Mouse (Mus musculus) limb, embryonic 14.5 days (tissue): ENCODE data around the gene Insc. TPM values are rescaled to one million over a fixed set of nuclear protein-coding genes. Genes with fewer than 3 reads are reported as not detected.
"Not testable (repeated sequence)": the region's sequence is repeated elsewhere in the genome, so short reads cannot be mapped to it uniquely, and the experiment has no call there.

Experiments
- ATAC-seq: fragments of 200-750 bp; cut with Nextera tagmentation; 2 replicates; pipeline ENCODE4 v1.8.0; 2017; ENCODE audit warnings: low read depth, moderate number of reproducible peaks, moderate TSS enrichment; ENCODE audit not compliant: low FRiP score
- DNase-seq: peaks from one replicate; pipeline ENCODE4 v3.0.0-alpha.2; 2015; ENCODE audit warnings: low spot score
- H3K27ac ChIP-seq: fragments of 300-500 bp; sonication (generic); replicated peaks from 2 replicates; pipeline ENCODE4 v1.5.1; 2014; ENCODE audit warnings: low read depth, mild to moderate bottlenecking, low read length, moderate library complexity, mixed read lengths
- H3K27me3 ChIP-seq: fragments of 300-500 bp; sonication (generic); 2 replicates; pipeline ENCODE4 v1.6.1; 2014; ENCODE audit warnings: low read length, mixed read lengths; ENCODE audit not compliant: control insufficient read depth, insufficient read depth
- H3K36me3 ChIP-seq: fragments of 300-500 bp; sonication (generic); 2 replicates; pipeline ENCODE4 v1.6.1; 2014; ENCODE audit warnings: mild to moderate bottlenecking, low read length, moderate library complexity, mixed read lengths; ENCODE audit not compliant: control insufficient read depth, insufficient read depth
- H3K4me1 ChIP-seq: fragments of 300-500 bp; sonication (generic); 2 replicates; pipeline ENCODE4 v1.6.1; 2014; ENCODE audit warnings: antibody characterized with exemption, low read length, mixed read lengths; ENCODE audit not compliant: control insufficient read depth, insufficient read depth
- H3K4me2 ChIP-seq: fragments of 300-500 bp; sonication (generic); replicated peaks from 2 replicates; pipeline ENCODE4 v1.6.1; 2014; ENCODE audit warnings: low read depth, mild to moderate bottlenecking, low read length, moderate library complexity; ENCODE audit not compliant: severe bottlenecking
- H3K4me3 ChIP-seq: fragments of 300-500 bp; sonication (generic); replicated peaks from 2 replicates; pipeline ENCODE4 v1.5.1; 2014; ENCODE audit warnings: low read length
- H3K9ac ChIP-seq: fragments of 300-500 bp; sonication (generic); 2 replicates; pipeline ENCODE4 v1.6.1; 2014; ENCODE audit warnings: mild to moderate bottlenecking, low read depth, low read length, moderate library complexity; ENCODE audit not compliant: severe bottlenecking
- H3K9me3 ChIP-seq: fragments of 300-500 bp; sonication (generic); 2 replicates; pipeline ENCODE4 v1.6.1; 2016; ENCODE audit warnings: low read length; ENCODE audit not compliant: control insufficient read depth
- POLR2A ChIP-seq: fragments of 200-500 bp; IDR thresholded peaks from 2 replicates; pipeline ENCODE4 v1.8.0; 2012; ENCODE audit warnings: inconsistent platforms, mild to moderate bottlenecking, moderate library complexity, borderline replicate concordance; ENCODE audit not compliant: insufficient read depth, insufficient read length; ENCODE audit errors: extremely low read depth
- WGBS: fragments of 180-500 bp; shearing (Covaris S2); extraction: QIAGEN DNeasy Blood & Tissue Kit; methylation state at CpG from one replicate; pipeline ENCODE4 v1.1.7; 2014; 5-methylcytosine and 5-hydroxymethylcytosine counted together
- polyA plus RNA-seq, 2 experiments: library from polyadenylated mRNA; depleted of rRNA in 1 of 2; stranded (reverse) in 1 of 2; unstranded in 1 of 2; fragments of >200 nt; fragmentation: Nextera tagmentation in 1 of 2; extraction: Ambion mirVana in 1 of 2; gene quantifications; 2 replicates each; pipeline versions ENCODE4 v1.2.1 to v1.2.3; 2012 to 2014

The Insc gene
- polyA plus RNA-seq, 2 experiments: 4.8 to 6.3 TPM

DNA sequence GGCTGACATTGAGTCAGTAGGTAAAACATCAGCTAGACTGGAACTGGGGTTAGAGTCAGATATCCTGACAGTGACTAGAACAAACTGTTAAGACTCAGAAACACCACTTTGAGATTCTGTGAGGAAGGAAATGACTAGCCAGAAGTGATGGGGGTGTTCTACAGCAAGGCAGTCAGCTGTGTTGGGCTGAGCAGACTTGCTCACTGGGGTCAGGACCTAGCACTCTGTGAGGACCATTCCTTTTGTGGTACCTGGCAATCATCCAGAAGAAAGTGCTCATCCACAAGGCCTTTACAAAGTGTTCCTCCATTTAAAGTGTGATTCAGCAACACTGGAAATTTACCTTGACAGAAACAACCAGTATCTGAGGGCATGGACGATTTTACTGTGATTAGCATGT lies 31.0 kb upstream of the Insc start:
- Histone ChIP-seq H3K27me3 (peaks cover 11% of the 10 kb centered on the region), H3K27ac (no peak overlapping the region), H3K9ac (no peak overlapping the region), H3K4me1 (no peaks in the 10 kb centered on the region), H3K9me3 (no peaks in the 10 kb centered on the region), H3K4me3 (no peak overlapping the region), H3K4me2 (no peak overlapping the region), H3K36me3 (no peaks in the 10 kb centered on the region)
- no peak for TF ChIP-seq POLR2A
- ATAC-seq: no peak
- DNase-seq: no peak
- WGBS: 80% methylated on average over 1 of the region's 1 CpGs

DNA sequence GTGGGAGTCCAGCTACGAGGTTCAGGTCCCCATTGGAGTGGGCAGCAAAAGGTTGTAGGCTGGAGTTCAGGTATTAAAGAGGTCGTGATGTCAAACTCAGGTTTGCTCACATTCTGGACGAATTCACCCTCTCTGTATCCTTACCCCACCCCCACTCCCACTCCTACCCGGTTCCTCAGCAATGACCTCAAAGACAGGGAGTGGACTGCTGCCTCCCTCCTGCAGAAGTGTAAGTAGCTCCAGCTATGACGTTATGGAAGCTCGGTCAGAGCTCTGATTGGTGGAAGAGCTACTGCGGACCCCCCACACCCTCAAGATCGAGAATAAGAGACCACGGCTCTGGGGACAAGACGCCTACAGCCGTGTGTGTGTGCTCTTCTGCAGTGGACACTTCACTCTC lies 25.2 kb upstream of the Insc start, which contains the start of gene Calcb:
Gene Calcb, plus strand, starts transcription at position 344 of the 400 bp plus-strand sequence.
- H3K4me2 ChIP-seq: peak within 1 kb of the TSS; percentile 29
- H3K36me3 ChIP-seq: no peaks in the 10 kb centered on the region
- peaks cover 38% of the 10 kb centered on the region for H3K27me3 ChIP-seq
- H3K4me1 ChIP-seq: peaks cover 10% of the 10 kb centered on the region; the same call in 1 of the 2 replicates
- no peak within 1 kb of the TSS for H3K9ac ChIP-seq
- H3K4me3 ChIP-seq: peak within 1 kb of the TSS; percentile 10
- DNase-seq (no peak), ATAC-seq (no peak)
- H3K9me3 ChIP-seq: no peaks in the 10 kb centered on the region
- no peak within 1 kb of the TSS for H3K27ac ChIP-seq
- WGBS: 8% methylated on average over 11 of the region's 11 CpGs
- TF ChIP-seq POLR2A: no peak

DNA sequence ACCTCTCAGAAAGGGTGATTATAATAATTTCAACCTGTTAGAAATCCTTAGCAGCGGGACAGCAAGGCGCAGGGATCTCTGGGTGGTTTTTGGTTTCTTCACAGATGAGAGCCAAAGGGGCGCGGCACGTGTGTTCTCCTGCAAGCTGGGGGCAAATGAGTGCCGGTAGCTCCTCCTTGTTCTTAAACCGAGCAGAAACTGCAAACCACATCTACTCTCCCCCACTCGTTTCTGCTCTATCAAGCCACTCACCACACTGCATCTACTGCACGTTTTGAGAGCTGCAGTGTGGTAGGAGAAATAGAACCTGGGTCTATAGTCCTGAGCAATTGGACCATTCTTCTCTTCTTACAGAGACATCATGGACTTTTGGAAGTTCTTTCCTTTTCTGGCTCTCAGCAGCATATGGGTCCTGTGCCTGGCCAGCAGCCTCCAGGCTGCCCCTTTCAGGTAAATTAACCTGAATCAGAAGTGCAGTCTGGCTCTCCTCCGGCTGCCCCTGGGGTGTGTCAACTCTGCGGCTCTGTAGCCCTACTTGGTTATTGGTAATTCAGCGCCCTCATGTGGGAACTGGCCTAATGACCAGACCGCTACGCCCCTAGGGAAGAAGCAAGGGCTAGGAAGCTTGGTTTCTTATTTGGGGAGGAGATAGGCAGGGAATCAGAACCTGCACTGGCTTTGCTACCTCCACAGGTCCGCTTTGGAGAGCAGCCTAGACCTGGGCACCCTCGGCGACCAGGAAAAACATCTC lies 23.9 kb upstream of the Insc start:
- H3K9me3 ChIP-seq: no peaks in the 10 kb centered on the region
- H3K4me3 ChIP-seq: peak overlapping the region; percentile 10
- H3K4me1 ChIP-seq: peaks cover 10% of the 10 kb centered on the region; the same call in 1 of the 2 replicates
- 4% methylated on average over 17 of the region's 17 CpGs for WGBS
- H3K4me2 ChIP-seq: peak overlapping the region; percentile 29
- no peak overlapping the region for H3K27ac ChIP-seq
- no peak for ATAC-seq
- H3K36me3 ChIP-seq: no peaks in the 10 kb centered on the region
- no peak for TF ChIP-seq POLR2A
- peaks cover 38% of the 10 kb centered on the region for H3K27me3 ChIP-seq
- no peak overlapping the region for H3K9ac ChIP-seq
- peak; percentile 31 for DNase-seq

GRCm38 (mm10) chr7:114729696-114730095 lies 13.8 kb upstream of the Insc start:
- not testable (repeated sequence) for H3K9ac ChIP-seq, H3K27ac ChIP-seq, H3K36me3 ChIP-seq, H3K4me1 ChIP-seq, H3K9me3 ChIP-seq, H3K4me2 ChIP-seq, ATAC-seq, DNase-seq, H3K27me3 ChIP-seq, H3K4me3 ChIP-seq
- WGBS: 53% methylated on average over 4 of the region's 4 CpGs

- Histone ChIP-seq H3K4me2 (no peak overlapping the region), H3K27me3 (no peaks in the 10 kb centered on the region), H3K9me3 (no peaks in the 10 kb centered on the region), H3K36me3 (no peaks in the 10 kb centered on the region), H3K27ac (no peak overlapping the region), H3K4me3 (no peak overlapping the region), H3K9ac (no peak overlapping the region), H3K4me1 (no peaks in the 10 kb centered on the region)
- no peak for DNase-seq
- TF ChIP-seq POLR2A: no peak
- WGBS: 66% methylated on average over 6 of the region's 6 CpGs
- no peak for ATAC-seq
Measured at GRCm38 (mm10) chr7:114731175-114731574, 12.3 kb upstream of the Insc start.

DNA sequence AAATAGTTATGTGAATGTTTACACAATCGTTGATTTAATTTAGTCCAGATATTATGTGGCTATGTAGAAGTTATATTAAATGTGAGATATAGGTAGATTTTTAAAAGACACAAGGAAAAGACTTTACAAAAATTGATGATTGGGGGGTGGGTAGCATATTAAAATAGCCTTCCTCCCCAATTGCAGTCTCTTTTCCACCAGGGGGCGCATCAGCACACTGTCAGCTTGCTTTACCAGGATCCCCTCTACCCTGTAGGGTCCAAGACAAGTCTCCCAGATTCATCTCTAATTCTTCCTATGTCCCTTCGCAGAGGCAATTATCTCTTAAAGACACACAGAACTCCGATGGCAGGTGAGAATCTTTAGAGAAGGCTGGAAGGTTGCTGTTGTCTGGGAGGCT lies 11.8 kb upstream of the Insc start:
- not testable (repeated sequence) for H3K4me1 ChIP-seq, H3K4me2 ChIP-seq, H3K36me3 ChIP-seq, ATAC-seq, DNase-seq, H3K9me3 ChIP-seq, H3K27me3 ChIP-seq, H3K9ac ChIP-seq, H3K27ac ChIP-seq, H3K4me3 ChIP-seq
- WGBS: 31% methylated on average over 4 of the region's 4 CpGs
